Mouse (Mus musculus): Measurements from ENCODE around the gene Ptges. TPM values are rescaled to one million over a fixed set of nuclear protein-coding genes. Genes with fewer than 3 reads are reported as not detected.

The Ptges gene
- 28.3 and 29.2 TPM in 2 replicates for polyA plus RNA-seq (2015; fragmentation: Nextera tagmentation; extraction: Ambion mirVana)

- Histone ChIP-seq H3K4me1 (replicated peaks; ENCODE audit: control insufficient read depth, insufficient read depth) (0 out of 2 replicates have a peak, but pooled peaks cover 2% of the 10 kb centered on the region), H3K27me3 (ENCODE audit: control insufficient read depth, insufficient read depth, low read length) (no peaks in the 10 kb centered on the region), H3K9ac (ENCODE audit: low read length) (peak within 1 kb of the TSS; percentile 39), H3K27ac (replicated peaks) (peak within 1 kb of the TSS; percentile 81), H3K9me3 (ENCODE audit: control insufficient read depth, low read length) (no peaks in the 10 kb centered on the region), H3K4me2 (replicated peaks; ENCODE audit: low read depth) (peak within 1 kb of the TSS; percentile 59), H3K36me3 (ENCODE audit: control insufficient read depth, insufficient read depth, low read length) (no peaks in the 10 kb centered on the region), H3K4me3 (ENCODE audit: low read depth, low read length) (peak within 1 kb of the TSS; percentile 32)
- peak; percentile 81 for TF ChIP-seq CTCF (IDR thresholded peaks at IDR 0.05; ENCODE audit: low read depth)
- no peak for TF ChIP-seq EP300 (optimal IDR thresholded peaks at IDR 0.05)
- ATAC-seq (ENCODE audit: low FRiP score, low TSS enrichment) (peak; percentile 69), DNase-seq (ENCODE audit: low spot score) (peak; percentile 88)
- under 1% methylated on average over 23 of the region's 23 CpGs for WGBS
These were observed at the start of gene Ptges for GRCm38 (mm10) chr2:30929483-30930045. Ptges (minus strand) TSS chr2:30929863.

DNA sequence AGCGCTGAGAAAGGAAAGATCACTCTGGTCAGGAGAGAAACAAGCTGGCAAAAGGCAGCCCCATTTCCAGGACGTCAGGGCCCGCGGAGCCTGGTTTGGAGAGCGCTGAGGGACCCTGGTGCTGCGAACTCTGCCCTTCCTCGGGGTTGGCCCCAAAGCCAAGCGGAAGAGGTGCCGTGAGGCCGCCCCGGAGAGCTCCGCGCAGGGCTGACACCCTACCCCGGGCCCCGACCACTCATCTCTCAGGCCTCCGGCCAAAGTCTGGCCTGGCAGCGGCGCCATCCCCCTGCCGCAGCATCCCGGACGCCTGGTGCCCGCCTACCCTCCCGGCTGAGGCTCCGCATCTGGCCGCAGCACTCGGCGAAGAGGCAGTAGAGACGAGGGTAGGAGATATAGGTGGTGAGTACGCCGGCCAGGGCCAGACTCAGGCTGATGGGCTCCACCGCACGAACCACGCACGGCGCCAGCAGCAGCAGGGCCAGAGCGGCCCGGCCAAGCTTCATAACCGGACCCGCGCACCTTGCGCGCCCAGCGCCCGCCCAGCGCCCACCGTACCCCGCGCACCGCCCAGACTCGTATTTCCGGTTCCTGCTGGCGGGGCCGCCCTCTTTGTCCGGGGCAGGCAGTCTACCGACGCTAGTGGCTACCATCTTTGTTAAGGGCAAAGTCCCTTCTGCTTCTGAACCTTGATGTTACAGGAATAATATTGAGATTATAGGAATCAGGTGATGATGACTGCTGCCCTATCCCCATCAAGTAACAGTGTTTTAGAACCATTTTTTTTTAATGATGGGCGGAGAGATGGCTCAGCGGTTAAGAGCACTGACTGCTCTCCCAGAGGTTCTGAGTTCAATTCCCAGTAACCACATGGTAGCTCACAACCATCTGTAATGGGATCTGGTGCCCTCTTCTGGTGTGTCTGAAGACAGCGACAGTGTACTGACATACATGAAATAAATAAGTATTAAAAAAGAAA is 38.0 kb upstream of the Ptges start, which contains the start of gene Tor1a:
Gene Tor1a, minus strand, starts transcription at position 582 of the 976 bp plus-strand sequence.
- WGBS: 2% methylated on average over 59 of the region's 59 CpGs

GRCm38 (mm10) chr2:30966826-30967225 is 37.2 kb upstream of the Ptges start:
- DNase-seq (ENCODE audit: low spot score) (no peak), ATAC-seq (ENCODE audit: low FRiP score, low TSS enrichment) (0 out of 2 replicates have a peak, but pooled peaks have one; percentile 19)
- 7% methylated on average over 16 of the region's 16 CpGs for WGBS
- H3K9ac ChIP-seq (ENCODE audit: low read length): peak overlapping the region; percentile 96
- no peaks in the 10 kb centered on the region for H3K27me3 ChIP-seq (ENCODE audit: control insufficient read depth, insufficient read depth, low read length)
- peak overlapping the region; percentile 98 for H3K4me3 ChIP-seq (ENCODE audit: low read depth, low read length)
- peaks cover 15% of the 10 kb centered on the region for H3K36me3 ChIP-seq (ENCODE audit: control insufficient read depth, insufficient read depth, low read length)
- H3K27ac ChIP-seq (replicated peaks): peak overlapping the region; percentile 86
- H3K9me3 ChIP-seq (ENCODE audit: control insufficient read depth, low read length): no peaks in the 10 kb centered on the region
- H3K4me1 ChIP-seq (replicated peaks; ENCODE audit: control insufficient read depth, insufficient read depth): 0 out of 2 replicates have a peak, but pooled peaks cover 9% of the 10 kb centered on the region
- TF ChIP-seq EP300 (optimal IDR thresholded peaks at IDR 0.05) (no peak), CTCF (IDR thresholded peaks at IDR 0.05; ENCODE audit: low read depth) (no peak)
- H3K4me2 ChIP-seq (replicated peaks; ENCODE audit: low read depth): peak overlapping the region; percentile 93

More for the DNA sequence above, 38.0 kb upstream of the Ptges start, which contains the start of gene Tor1a:
- Histone ChIP-seq H3K27ac (replicated peaks) (peak within 1 kb of the TSS; percentile 86), H3K9me3 (ENCODE audit: control insufficient read depth, low read length) (no peaks in the 10 kb centered on the region), H3K4me1 (replicated peaks; ENCODE audit: control insufficient read depth, insufficient read depth) (0 out of 2 replicates have a peak, but pooled peaks cover 9% of the 10 kb centered on the region), H3K4me2 (replicated peaks; ENCODE audit: low read depth) (peak within 1 kb of the TSS; percentile 93), H3K9ac (ENCODE audit: low read length) (peak within 1 kb of the TSS; percentile 96), H3K4me3 (ENCODE audit: low read depth, low read length) (peak within 1 kb of the TSS; percentile 98), H3K36me3 (ENCODE audit: control insufficient read depth, insufficient read depth, low read length) (peaks cover 10% of the 10 kb centered on the region), H3K27me3 (ENCODE audit: control insufficient read depth, insufficient read depth, low read length) (no peaks in the 10 kb centered on the region)
- ATAC-seq (ENCODE audit: low FRiP score, low TSS enrichment): peak; percentile 92
- peak; percentile 91 for DNase-seq (ENCODE audit: low spot score)
- TF ChIP-seq EP300 (optimal IDR thresholded peaks at IDR 0.05) (no peak), CTCF (IDR thresholded peaks at IDR 0.05; ENCODE audit: low read depth) (no peak)

GRCm38 (mm10) chr2:30965627-30966026 is 36.0 kb upstream of the Ptges start:
- Histone ChIP-seq H3K27me3 (ENCODE audit: control insufficient read depth, insufficient read depth, low read length) (no peaks in the 10 kb centered on the region), H3K27ac (replicated peaks) (no peak overlapping the region), H3K9me3 (ENCODE audit: control insufficient read depth, low read length) (no peaks in the 10 kb centered on the region), H3K4me3 (ENCODE audit: low read depth, low read length) (no peak overlapping the region), H3K9ac (ENCODE audit: low read length) (no peak overlapping the region), H3K4me1 (replicated peaks; ENCODE audit: control insufficient read depth, insufficient read depth) (0 out of 2 replicates have a peak, but pooled peaks cover 9% of the 10 kb centered on the region), H3K4me2 (replicated peaks; ENCODE audit: low read depth) (no peak overlapping the region), H3K36me3 (ENCODE audit: control insufficient read depth, insufficient read depth, low read length) (peaks cover 24% of the 10 kb centered on the region)
- DNase-seq (ENCODE audit: low spot score): no peak
- WGBS: 87% methylated on average over 8 of the region's 8 CpGs
- TF ChIP-seq CTCF (IDR thresholded peaks at IDR 0.05; ENCODE audit: low read depth) (no peak), EP300 (optimal IDR thresholded peaks at IDR 0.05) (no peak)
- no peak for ATAC-seq (ENCODE audit: low FRiP score, low TSS enrichment)

GRCm38 (mm10) chr2:30962570-30963254 is 33.0 kb upstream of the Ptges start:
- Histone ChIP-seq H3K9ac (ENCODE audit: low read length) (no peak overlapping the region), H3K4me1 (replicated peaks; ENCODE audit: control insufficient read depth, insufficient read depth) (0 out of 2 replicates have a peak, but pooled peaks cover 9% of the 10 kb centered on the region), H3K36me3 (ENCODE audit: control insufficient read depth, insufficient read depth, low read length) (peaks cover 38% of the 10 kb centered on the region), H3K27ac (replicated peaks) (no peak overlapping the region), H3K27me3 (ENCODE audit: control insufficient read depth, insufficient read depth, low read length) (no peaks in the 10 kb centered on the region), H3K4me3 (ENCODE audit: low read depth, low read length) (no peak overlapping the region), H3K4me2 (replicated peaks; ENCODE audit: low read depth) (no peak overlapping the region), H3K9me3 (ENCODE audit: control insufficient read depth, low read length) (no peaks in the 10 kb centered on the region)
- ATAC-seq (ENCODE audit: low FRiP score, low TSS enrichment) (no peak), DNase-seq (ENCODE audit: low spot score) (no peak)
- TF ChIP-seq EP300 (optimal IDR thresholded peaks at IDR 0.05) (no peak), CTCF (IDR thresholded peaks at IDR 0.05; ENCODE audit: low read depth) (no peak)
- 80% methylated on average over 11 of the region's 11 CpGs for WGBS

All from stomach, postnatal 0 days (tissue).